1 mouse cellular context compared by ENCODE assay signal in genomic region chrX:140164859-140165258, GRCm38 (mm10).
TF ChIP-seq lines count a peak whose summit lies in the region.

No protein-coding gene starts in this region.

TF ChIP-seq in CH12.LX, 34 proteins besides CTCF, POLR2A, EP300 and RAD21 (continued from another document):
- TF ChIP-seq CHD2 (IDR thresholded peaks at IDR 0.05; ENCODE audit: low read length) (no peak), ETS1 (conservative IDR thresholded peaks at IDR 0.05; ENCODE audit: low read depth, low read length) (peak; percentile 41; the same call in 1 of the 2 replicates), ZKSCAN1 (IDR thresholded peaks at IDR 0.05; ENCODE audit: borderline replicate concordance, low read depth, low read length) (no peak)
